25 mouse cellular contexts compared by ENCODE assay signal in genomic region chrX:23360446-23360845, GRCm38 (mm10). TPM values are rescaled to one million over a fixed set of nuclear protein-coding genes. Genes with fewer than 3 reads are reported as not detected.
DNase-seq lines count a peak whose midpoint lies in the region; ATAC-seq and TF ChIP-seq lines count a peak whose summit lies in the region.
"Had no signal": no experiment of that assay in that cellular context is flagged by ENCODE, and none has a peak within 500 bp of the region (broad histone marks: within the 10 kb centered on the region; RNA-seq: fewer than 3 reads in every experiment).

No protein-coding gene starts in this region.

- DNase-seq in ES-CJ7 (ENCODE audit: low read depth, low spot score): peak; percentile 10
- peak; percentile 63 for DNase-seq in R1 (ENCODE audit: low read depth, low spot score)
- no peak for DNase-seq in lung, postnatal 0 days (ENCODE audit: low spot score)
- DNase-seq: adrenal gland, adult 8-10 months; adrenal gland, postnatal 14 days; adrenal gland, postnatal 36 days; B cell, adult 2 months; cerebellum, adult 11-12 months; cerebellum, adult 2 months; cerebellum, adult 9-10 months; cerebellum, postnatal 10 days; cerebellum, postnatal 25 days had no signal

- no peak overlapping the region for H3K9ac ChIP-seq in intestine, postnatal 0 days (ENCODE audit: low read depth, low read length)
- H3K9ac ChIP-seq in lung, postnatal 0 days (replicated peaks; ENCODE audit: low read depth): no peak overlapping the region
- H3K9ac ChIP-seq: embryonic facial prominence, embryonic 13.5 days; embryonic facial prominence, embryonic 15.5 days had no signal

- no peaks in the 10 kb centered on the region; the same call in 1 of the 2 replicates for H3K4me1 ChIP-seq in E14TG2a.4 (replicated peaks; ENCODE audit: low read depth, low read length)
- H3K4me1 ChIP-seq in intestine, postnatal 0 days (replicated peaks; ENCODE audit: control insufficient read depth, insufficient read depth, low read length): no peaks in the 10 kb centered on the region
- no peaks in the 10 kb centered on the region for H3K4me1 ChIP-seq in lung, postnatal 0 days (ENCODE audit: insufficient read depth, low read depth, low read length)
- H3K4me1 ChIP-seq: embryonic facial prominence, embryonic 13.5 days; embryonic facial prominence, embryonic 15.5 days had no signal

- WGBS in intestine, postnatal 0 days: 84% methylated on average over 3 of the region's 3 CpGs
- 79% methylated on average over 3 of the region's 3 CpGs for WGBS in lung, postnatal 0 days

- no peaks in the 10 kb centered on the region for H3K27me3 ChIP-seq in E14TG2a.4 (ENCODE audit: insufficient read depth, low read length)
- no peaks in the 10 kb centered on the region for H3K27me3 ChIP-seq in intestine, postnatal 0 days (replicated peaks; ENCODE audit: control insufficient read depth, insufficient read depth, low read length)
- no peaks in the 10 kb centered on the region for H3K27me3 ChIP-seq in lung, postnatal 0 days (replicated peaks; ENCODE audit: insufficient read depth, low read length)
- H3K27me3 ChIP-seq: CH12.LX; embryonic facial prominence, embryonic 13.5 days; embryonic facial prominence, embryonic 15.5 days had no signal

- no peak for ATAC-seq in intestine, postnatal 0 days
- no peak for ATAC-seq in lung, postnatal 0 days
- ATAC-seq in erythroid progenitor cell, adult 5-6 weeks (replicated peaks; ENCODE audit: low FRiP score, poor library complexity, severe bottlenecking): no peak
- ATAC-seq: activated CD4-positive, CD25-positive, alpha-beta regulatory T cell, adult 4 months; CD4-positive, CD25-positive, alpha-beta regulatory T cell, adult 4 months; forebrain, embryonic 14.5 days; forebrain, embryonic 16.5 days; Patski had no signal

- no peak overlapping the region for H3K27ac ChIP-seq in intestine, postnatal 0 days (ENCODE audit: low read depth, low read length)
- H3K27ac ChIP-seq in lung, postnatal 0 days (ENCODE audit: low read length): no peak overlapping the region
- H3K27ac ChIP-seq: embryonic facial prominence, embryonic 13.5 days; embryonic facial prominence, embryonic 15.5 days had no signal

- H3K36me3 ChIP-seq in E14TG2a.4 (ENCODE audit: insufficient read depth, low read length): 0 out of 2 replicates have a peak, but pooled peaks cover 3% of the 10 kb centered on the region
- H3K36me3 ChIP-seq in intestine, postnatal 0 days (ENCODE audit: control insufficient read depth, insufficient read depth): no peaks in the 10 kb centered on the region
- no peaks in the 10 kb centered on the region for H3K36me3 ChIP-seq in lung, postnatal 0 days (ENCODE audit: insufficient read depth, low read length)
- H3K36me3 ChIP-seq: embryonic facial prominence, embryonic 13.5 days; embryonic facial prominence, embryonic 15.5 days; G1E had no signal

- no peak for TF ChIP-seq EP300 in lung, postnatal 0 days (IDR thresholded peaks at IDR 0.05)

- H3K4me2 ChIP-seq in intestine, postnatal 0 days (replicated peaks; ENCODE audit: low read depth): no peak overlapping the region
- H3K4me2 ChIP-seq in lung, postnatal 0 days (replicated peaks; ENCODE audit: low read depth, low read length): no peak overlapping the region
- H3K4me2 ChIP-seq: embryonic facial prominence, embryonic 13.5 days; embryonic facial prominence, embryonic 15.5 days had no signal

- peak overlapping the region; percentile 54; the same call in 1 of the 2 replicates for H3K4me3 ChIP-seq in E14TG2a.4 (replicated peaks; ENCODE audit: low read length)
- no peak overlapping the region for H3K4me3 ChIP-seq in intestine, postnatal 0 days (ENCODE audit: low read depth, low read length)
- no peak overlapping the region for H3K4me3 ChIP-seq in lung, postnatal 0 days (ENCODE audit: low read depth, low read length)
- H3K4me3 ChIP-seq: embryonic facial prominence, embryonic 13.5 days; embryonic facial prominence, embryonic 15.5 days; erythroblast, embryonic 14.5 days had no signal

- TF ChIP-seq CTCF in E14TG2a.4 (conservative IDR thresholded peaks at IDR 0.05; ENCODE audit: low read length): no peak
- TF ChIP-seq CTCF in intestine, postnatal 0 days (IDR thresholded peaks at IDR 0.05; ENCODE audit: low read depth): no peak
- no peak for TF ChIP-seq CTCF in lung, postnatal 0 days (IDR thresholded peaks at IDR 0.05)

- H3K9me3 ChIP-seq in E14TG2a.4 (ENCODE audit: low read length): no peaks in the 10 kb centered on the region
- no peaks in the 10 kb centered on the region for H3K9me3 ChIP-seq in intestine, postnatal 0 days (ENCODE audit: control insufficient read depth)
- no peaks in the 10 kb centered on the region for H3K9me3 ChIP-seq in lung, postnatal 0 days (ENCODE audit: low read length)
- H3K9me3 ChIP-seq: embryonic facial prominence, embryonic 13.5 days; embryonic facial prominence, embryonic 15.5 days; G1E had no signal

RNA-seq across cellular contexts. Expression of gene Klhl13, which starts 4.4 kb away (rescaled TPM):
- polyA plus RNA-seq in intestine, postnatal 0 days (2015; fragmentation: Nextera tagmentation; extraction: Ambion mirVana): 10.5 and 11.7 TPM in 2 replicates
- 18.2 and 21.6 TPM in 2 replicates for polyA plus RNA-seq in lung, postnatal 0 days (2015; fragmentation: Nextera tagmentation; extraction: Ambion mirVana)
- not detected in 2 replicates for total RNA-seq in erythroid progenitor cell, adult 5-6 weeks (2015; ENCODE audit: low replicate concordance)
- not detected in 2 replicates for total RNA-seq in erythroid progenitor cell, adult 5-6 weeks (2017; ENCODE audit: low replicate concordance)
- total RNA-seq: G1E had no signal
- polyA plus RNA-seq: activated CD4-positive, CD25-positive, alpha-beta regulatory T cell, adult 4 months; CD4-positive, CD25-positive, alpha-beta regulatory T cell, adult 4 months; erythroblast, embryonic 14.5 days; G1E; Patski had no signal
